Mouse (Mus musculus) hindbrain, postnatal 0 days (tissue): Measurements from ENCODE around the gene Gtf3c1. TPM values are rescaled to one million over a fixed set of nuclear protein-coding genes. Genes with fewer than 3 reads are reported as not detected.

Source experiments
- ATAC-seq: fragments of 200-750 bp; cut with Nextera tagmentation; 2 replicates; pipeline ENCODE4 v1.8.0; 2017; ENCODE audit warnings: mild to moderate bottlenecking, moderate TSS enrichment, moderate library complexity
- DNase-seq: peaks from one replicate; pipeline ENCODE4 v3.0.0-alpha.2; 2015; ENCODE audit warnings: low spot score
- H3K27ac ChIP-seq: fragments of 300-500 bp; sonication (generic); 2 replicates; pipeline ENCODE4 v1.5.1; 2014; ENCODE audit warnings: mild to moderate bottlenecking
- H3K27me3 ChIP-seq: fragments of 300-500 bp; sonication (generic); 2 replicates; pipeline ENCODE4 v1.6.1; 2014; ENCODE audit warnings: low read length, mixed read lengths; ENCODE audit not compliant: insufficient read depth
- H3K36me3 ChIP-seq: fragments of 300-500 bp; sonication (generic); 2 replicates; pipeline ENCODE4 v1.6.1; 2014; ENCODE audit warnings: low read length, mixed read lengths; ENCODE audit not compliant: insufficient read depth
- H3K4me1 ChIP-seq: fragments of 300-500 bp; sonication (generic); 2 replicates; pipeline ENCODE4 v1.6.1; 2014; ENCODE audit warnings: antibody characterized with exemption, low read length, mixed read lengths; ENCODE audit not compliant: insufficient read depth
- H3K4me2 ChIP-seq: fragments of 300-500 bp; sonication (generic); 2 replicates; pipeline ENCODE4 v1.6.1; 2014; ENCODE audit warnings: low read depth, mild to moderate bottlenecking, low read length, moderate library complexity, mixed read lengths
- H3K4me3 ChIP-seq: fragments of 300-500 bp; sonication (generic); 2 replicates; pipeline ENCODE4 v1.5.1; 2014; ENCODE audit warnings: low read length
- H3K9ac ChIP-seq: fragments of 300-500 bp; sonication (generic); replicated peaks from 2 replicates; pipeline ENCODE4 v1.6.1; 2014; ENCODE audit warnings: mild to moderate bottlenecking, low read length, moderate library complexity, mixed read lengths
- H3K9me3 ChIP-seq: fragments of 300-500 bp; sonication (generic); 2 replicates; pipeline ENCODE4 v1.6.1; 2016; ENCODE audit warnings: low read length, mixed read lengths
- CTCF ChIP-seq: IDR thresholded peaks from 2 replicates; pipeline ENCODE4 v1.5.1; 2016; ENCODE audit warnings: antibody characterized with exemption, control low read depth, low read depth
- WGBS: fragments of 180-500 bp; shearing (Covaris S2); extraction: QIAGEN DNeasy Blood & Tissue Kit; methylation state at CpG from one replicate; pipeline ENCODE4 v1.1.7; 2014; 5-methylcytosine and 5-hydroxymethylcytosine counted together
- polyA plus RNA-seq: library from polyadenylated mRNA; unstranded; fragments of >200 nt; fragmentation: Nextera tagmentation; extraction: Ambion mirVana; gene quantifications from 2 replicates; pipeline ENCODE4 v1.2.1, GENCODE M21; 2015
- total RNA-seq: library from RNA; depleted of rRNA; stranded (reverse); fragments of >200 nt; gene quantifications from 2 replicates; pipeline ENCODE4 v1.2.3, GENCODE M21; 2014; rRNA removed

Gene Gtf3c1
- total RNA-seq (70.2 and 78.2 TPM in 2 replicates), polyA plus RNA-seq (16.7 and 17.7 TPM in 2 replicates)

GRCm38 (mm10) chr7:125707593-125708022 lies at the start of gene Gtf3c1, which contains the start of gene D430042O09Rik:
Gtf3c1 (minus strand) TSS chr7:125707780.
D430042O09Rik (plus strand) TSS chr7:125707888.
- Histone ChIP-seq H3K4me2 (peak within 1 kb of the TSS; percentile 72), H3K4me1 (peaks cover 17% of the 10 kb centered on the region), H3K27ac (peak within 1 kb of the TSS; percentile 76), H3K36me3 (peaks cover 13% of the 10 kb centered on the region; the same call in 1 of the 2 replicates), H3K9me3 (no peaks in the 10 kb centered on the region), H3K9ac (peak within 1 kb of the TSS; percentile 75), H3K4me3 (peak within 1 kb of the TSS; percentile 72), H3K27me3 (no peaks in the 10 kb centered on the region)
- ATAC-seq: peak; percentile 100
- DNase-seq: peak; percentile 100
- no peak for TF ChIP-seq CTCF
- 0% methylated on average over 45 of the region's 45 CpGs for WGBS

- Histone ChIP-seq H3K4me2 (no peak overlapping the region), H3K4me3 (no peak overlapping the region), H3K9ac (no peak overlapping the region), H3K36me3 (peaks cover 10% of the 10 kb centered on the region), H3K9me3 (no peaks in the 10 kb centered on the region), H3K4me1 (no peaks in the 10 kb centered on the region), H3K27ac (no peak overlapping the region), H3K27me3 (no peaks in the 10 kb centered on the region)
- DNase-seq (no peak), ATAC-seq (no peak)
- 74% methylated on average over 6 of the region's 6 CpGs for WGBS
- no peak for TF ChIP-seq CTCF
Observed at GRCm38 (mm10) chr7:125756806-125757205, 49.2 kb upstream of the Gtf3c1 start.

GRCm38 (mm10) chr7:125753326-125753715 lies 45.7 kb upstream of the Gtf3c1 start:
- Histone ChIP-seq H3K27me3 (no peaks in the 10 kb centered on the region), H3K4me1 (no peaks in the 10 kb centered on the region), H3K9me3 (no peaks in the 10 kb centered on the region), H3K4me2 (no peak overlapping the region), H3K4me3 (no peak overlapping the region), H3K9ac (no peak overlapping the region), H3K36me3 (no peaks in the 10 kb centered on the region), H3K27ac (no peak overlapping the region)
- no peak for TF ChIP-seq CTCF
- WGBS: 94% methylated on average over 3 of the region's 3 CpGs
- ATAC-seq (no peak), DNase-seq (no peak)

GRCm38 (mm10) chr7:125752699-125753325 lies 45.2 kb upstream of the Gtf3c1 start:
- Histone ChIP-seq H3K27ac (no peak overlapping the region), H3K4me3 (no peak overlapping the region), H3K36me3 (no peaks in the 10 kb centered on the region), H3K9me3 (no peaks in the 10 kb centered on the region), H3K9ac (no peak overlapping the region), H3K4me2 (no peak overlapping the region), H3K27me3 (no peaks in the 10 kb centered on the region), H3K4me1 (no peaks in the 10 kb centered on the region)
- DNase-seq (no peak), ATAC-seq (no peak)
- no peak for TF ChIP-seq CTCF
- WGBS: 88% methylated on average over 7 of the region's 7 CpGs

GRCm38 (mm10) chr7:125748186-125748585 lies 40.6 kb upstream of the Gtf3c1 start:
- Histone ChIP-seq H3K4me2 (no peak overlapping the region), H3K9ac (no peak overlapping the region), H3K4me1 (no peaks in the 10 kb centered on the region), H3K27me3 (no peaks in the 10 kb centered on the region), H3K27ac (no peak overlapping the region), H3K36me3 (no peaks in the 10 kb centered on the region), H3K4me3 (no peak overlapping the region), H3K9me3 (no peaks in the 10 kb centered on the region)
- DNase-seq: peak; percentile 78
- 54% methylated on average over 3 of the region's 3 CpGs for WGBS
- TF ChIP-seq CTCF: peak; percentile 82
- no peak for ATAC-seq

DNA sequence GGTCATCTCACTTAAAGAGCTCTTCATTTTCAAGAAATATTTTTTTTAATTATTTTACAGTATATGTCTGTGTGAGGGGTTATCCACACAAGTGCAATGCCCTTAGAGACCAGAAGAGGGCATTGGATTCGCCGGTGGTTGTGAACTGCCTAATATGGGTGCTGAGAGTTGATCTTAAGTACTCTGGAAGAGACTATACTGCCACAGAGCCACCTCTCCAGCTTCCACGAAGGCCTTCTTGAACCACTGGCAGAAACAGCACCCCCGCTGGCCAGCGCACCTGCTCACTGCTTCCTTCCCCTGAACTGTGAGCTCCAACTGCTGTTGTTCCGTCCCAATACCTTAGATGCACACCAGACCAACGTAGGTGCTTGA lies 39.7 kb upstream of the Gtf3c1 start:
- no peaks in the 10 kb centered on the region for H3K27me3 ChIP-seq
- no peaks in the 10 kb centered on the region for H3K9me3 ChIP-seq
- no peak overlapping the region for H3K4me3 ChIP-seq
- H3K9ac ChIP-seq: no peak overlapping the region
- WGBS: 63% methylated on average over 7 of the region's 7 CpGs
- no peaks in the 10 kb centered on the region for H3K4me1 ChIP-seq
- H3K27ac ChIP-seq: no peak overlapping the region
- peak; percentile 59; the same call in 1 of the 2 replicates for ATAC-seq
- peak; percentile 55 for TF ChIP-seq CTCF
- DNase-seq: no peak
- H3K36me3 ChIP-seq: no peaks in the 10 kb centered on the region
- H3K4me2 ChIP-seq: no peak overlapping the region

DNA sequence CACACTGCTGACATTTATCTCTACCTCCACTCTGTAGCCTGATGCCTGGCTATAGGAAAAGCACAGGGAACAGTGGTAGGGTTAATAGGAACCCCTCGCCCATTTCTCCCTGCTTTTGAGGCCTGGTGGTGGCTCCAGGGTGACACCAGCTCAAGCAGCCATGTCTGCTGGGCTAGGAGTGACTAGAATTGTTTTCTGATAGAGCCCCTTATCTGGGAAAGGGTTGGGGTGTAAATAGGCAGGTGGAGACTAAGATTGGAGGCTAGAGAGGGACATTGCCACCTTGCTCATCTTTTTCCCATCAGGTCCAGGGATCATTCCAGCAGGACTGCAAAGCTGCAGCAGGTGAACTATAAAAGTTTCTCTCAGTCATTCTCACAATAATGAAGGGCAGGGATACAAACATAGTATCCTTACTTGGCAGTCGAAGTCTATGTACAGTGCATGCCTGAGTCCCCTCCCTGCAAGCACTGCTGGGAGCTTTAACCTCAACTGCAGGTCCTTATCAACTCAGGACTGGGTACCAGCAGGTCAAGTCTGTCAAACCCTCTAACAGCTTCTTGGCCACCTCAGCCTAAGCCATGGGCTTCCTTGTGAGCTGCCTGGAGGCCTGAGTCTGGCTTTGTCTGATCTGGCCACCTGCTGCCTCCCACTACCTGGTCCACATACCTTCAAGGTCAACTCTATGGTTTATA lies 39.2 kb upstream of the Gtf3c1 start:
- Histone ChIP-seq H3K4me3 (no peak overlapping the region), H3K4me1 (no peaks in the 10 kb centered on the region), H3K27me3 (no peaks in the 10 kb centered on the region), H3K36me3 (no peaks in the 10 kb centered on the region), H3K27ac (no peak overlapping the region), H3K4me2 (no peak overlapping the region), H3K9ac (no peak overlapping the region), H3K9me3 (no peaks in the 10 kb centered on the region)
- no peak for TF ChIP-seq CTCF
- 100% methylated on average over 2 of the region's 2 CpGs for WGBS
- DNase-seq (no peak), ATAC-seq (no peak)
